ENCODE assay signal across 11 mouse cellular contexts in genomic region chr7:131042657-131043056, GRCm38 (mm10). TPM values are rescaled to one million over a fixed set of nuclear protein-coding genes. Genes with fewer than 3 reads are reported as not detected.
DNase-seq lines count a peak whose midpoint lies in the region; ATAC-seq and TF ChIP-seq lines count a peak whose summit lies in the region.
"Had no signal": no experiment of that assay in that cellular context is flagged by ENCODE, and none has a peak within 500 bp of the region (broad histone marks: within the 10 kb centered on the region; RNA-seq: fewer than 3 reads in every experiment).

No protein-coding gene starts in this region.

- peak; percentile 15 for DNase-seq in heart, postnatal 4 days
- DNase-seq in heart, adult 8-10 months (ENCODE audit: low spot score) = no peak
- no peak for DNase-seq in midbrain, postnatal 0 days (ENCODE audit: low spot score)
- DNase-seq in midbrain, embryonic 14.5 days = no peak
- DNase-seq in c-Kit-positive CD71-negative TER-119-negative erythroid progenitor cells, embryonic 14.5 days (ENCODE audit: low read depth) = peak; percentile 4
- DNase-seq in stomach, postnatal 0 days (ENCODE audit: low spot score) = no peak
- no peak for DNase-seq in kidney, postnatal 14 days

- H3K4me2 ChIP-seq in midbrain, postnatal 0 days (ENCODE audit: low read depth, low read length, poor library complexity, severe bottlenecking) = no peak overlapping the region
- H3K4me2 ChIP-seq in midbrain, embryonic 14.5 days (ENCODE audit: low read length) = no peak overlapping the region
- no peak overlapping the region for H3K4me2 ChIP-seq in stomach, postnatal 0 days (replicated peaks; ENCODE audit: low read depth)
- H3K4me2 ChIP-seq: embryonic facial prominence, embryonic 12.5 days; liver, embryonic 15.5 days had no signal

- H3K4me3 ChIP-seq in midbrain, postnatal 0 days (ENCODE audit: low read depth, low read length) = no peak overlapping the region
- H3K4me3 ChIP-seq in midbrain, embryonic 14.5 days (replicated peaks; ENCODE audit: low read depth, low read length) = no peak overlapping the region
- no peak overlapping the region for H3K4me3 ChIP-seq in stomach, postnatal 0 days (ENCODE audit: low read depth, low read length)
- H3K4me3 ChIP-seq: embryonic facial prominence, embryonic 12.5 days; hindbrain, embryonic 10.5 days; liver, embryonic 15.5 days had no signal

- no peaks in the 10 kb centered on the region for H3K4me1 ChIP-seq in midbrain, postnatal 0 days (ENCODE audit: insufficient read depth, low read length)
- H3K4me1 ChIP-seq in midbrain, embryonic 14.5 days (ENCODE audit: control insufficient read depth, insufficient read depth, low read length) = no peaks in the 10 kb centered on the region
- no peaks in the 10 kb centered on the region for H3K4me1 ChIP-seq in stomach, postnatal 0 days (replicated peaks; ENCODE audit: control insufficient read depth, insufficient read depth)
- H3K4me1 ChIP-seq: embryonic facial prominence, embryonic 12.5 days; hindbrain, embryonic 10.5 days; liver, embryonic 15.5 days had no signal

- no peak overlapping the region for H3K9ac ChIP-seq in midbrain, postnatal 0 days (replicated peaks; ENCODE audit: low read length, poor library complexity, severe bottlenecking)
- H3K9ac ChIP-seq in midbrain, embryonic 14.5 days (replicated peaks; ENCODE audit: low read length) = no peak overlapping the region
- no peak overlapping the region for H3K9ac ChIP-seq in stomach, postnatal 0 days (ENCODE audit: low read length)
- H3K9ac ChIP-seq: embryonic facial prominence, embryonic 12.5 days; liver, embryonic 15.5 days had no signal

- peak; percentile 22; the same call in 1 of the 2 replicates for TF ChIP-seq CTCF in midbrain, postnatal 0 days (IDR thresholded peaks at IDR 0.05)
- peak; percentile 66 for TF ChIP-seq CTCF in stomach, postnatal 0 days (IDR thresholded peaks at IDR 0.05; ENCODE audit: low read depth)

- ATAC-seq in midbrain, postnatal 0 days (ENCODE audit: low FRiP score) = no peak
- ATAC-seq in midbrain, embryonic 14.5 days (ENCODE audit: low FRiP score, low TSS enrichment) = no peak
- ATAC-seq in stomach, postnatal 0 days (ENCODE audit: low FRiP score, low TSS enrichment) = 0 out of 2 replicates have a peak, but pooled peaks have one; percentile 39

- no peaks in the 10 kb centered on the region for H3K27me3 ChIP-seq in midbrain, postnatal 0 days (ENCODE audit: insufficient read depth, low read length)
- no peaks in the 10 kb centered on the region for H3K27me3 ChIP-seq in midbrain, embryonic 14.5 days (ENCODE audit: control insufficient read depth, insufficient read depth, low read length)
- no peaks in the 10 kb centered on the region for H3K27me3 ChIP-seq in stomach, postnatal 0 days (ENCODE audit: control insufficient read depth, insufficient read depth, low read length)
- H3K27me3 ChIP-seq: embryonic facial prominence, embryonic 12.5 days; liver, embryonic 15.5 days had no signal

- no peak overlapping the region for H3K27ac ChIP-seq in midbrain, postnatal 0 days (ENCODE audit: low read depth, low read length)
- no peak overlapping the region for H3K27ac ChIP-seq in midbrain, embryonic 14.5 days (replicated peaks; ENCODE audit: low read depth, low read length)
- H3K27ac ChIP-seq in stomach, postnatal 0 days (replicated peaks) = no peak overlapping the region
- H3K27ac ChIP-seq: embryonic facial prominence, embryonic 12.5 days; hindbrain, embryonic 10.5 days; liver, embryonic 15.5 days had no signal

- TF ChIP-seq EP300 in stomach, postnatal 0 days (optimal IDR thresholded peaks at IDR 0.05) = no peak

- H3K36me3 ChIP-seq in midbrain, postnatal 0 days (ENCODE audit: insufficient read depth, low read length) = no peaks in the 10 kb centered on the region
- no peaks in the 10 kb centered on the region for H3K36me3 ChIP-seq in midbrain, embryonic 14.5 days (ENCODE audit: control insufficient read depth, insufficient read depth, low read length)
- no peaks in the 10 kb centered on the region for H3K36me3 ChIP-seq in stomach, postnatal 0 days (ENCODE audit: control insufficient read depth, insufficient read depth, low read length)
- H3K36me3 ChIP-seq: embryonic facial prominence, embryonic 12.5 days; hindbrain, embryonic 10.5 days; liver, embryonic 15.5 days had no signal

- 60% methylated on average over 1 of the region's 1 CpGs for WGBS in midbrain, postnatal 0 days
- WGBS in midbrain, embryonic 14.5 days = 61% methylated on average over 1 of the region's 1 CpGs
- WGBS in stomach, postnatal 0 days = 52% methylated on average over 1 of the region's 1 CpGs

- no peaks in the 10 kb centered on the region for H3K9me3 ChIP-seq in midbrain, postnatal 0 days (ENCODE audit: low read length)
- no peaks in the 10 kb centered on the region for H3K9me3 ChIP-seq in midbrain, embryonic 14.5 days (ENCODE audit: control insufficient read depth, low read length)
- no peaks in the 10 kb centered on the region for H3K9me3 ChIP-seq in stomach, postnatal 0 days (ENCODE audit: control insufficient read depth, low read length)
- H3K9me3 ChIP-seq: embryonic facial prominence, embryonic 12.5 days; hindbrain, embryonic 10.5 days; liver, embryonic 15.5 days had no signal

RNA-seq across cellular contexts. Expression of gene Dmbt1, which starts 10.8 kb away (rescaled TPM):
- not detected for total RNA-seq in heart, postnatal 4 days (2021)
- under 1 TPM in 1 of 4 experiments, not detected in 3; 0.09 TPM for total RNA-seq in heart, adult 8-10 months (2022)
- total RNA-seq in midbrain, postnatal 0 days (2014; rRNA removed) = 0.05 TPM in 1 of 2 replicates, not detected in the other
- 0.14 and 0.16 TPM in 2 replicates for polyA plus RNA-seq in midbrain, postnatal 0 days (2015; fragmentation: Nextera tagmentation; extraction: Ambion mirVana)
- polyA plus RNA-seq in midbrain, embryonic 14.5 days (2014; fragmentation: Nextera tagmentation; extraction: Ambion mirVana) = not detected in 2 replicates
- polyA plus RNA-seq in stomach, postnatal 0 days (2015; fragmentation: Nextera tagmentation; extraction: Ambion mirVana) = 167 and 174 TPM in 2 replicates
- polyA plus RNA-seq: embryonic facial prominence, embryonic 12.5 days; hindbrain, embryonic 10.5 days; neural tube, embryonic 11.5 days had no signal

Comparison
In these comparisons a context has a peak if more than half of its experiments do, and no peak if none do; other contexts are left out.
1. DNase-seq: peak in heart, postnatal 4 days (single experiment) and c-Kit-positive CD71-negative TER-119-negative erythroid progenitor cells, embryonic 14.5 days (single experiment); none in heart, adult 8-10 months (single experiment), midbrain, postnatal 0 days (single experiment), midbrain, embryonic 14.5 days (single experiment), stomach, postnatal 0 days (single experiment) and kidney, postnatal 14 days (single experiment).